Mouse (Mus musculus): ENCODE measurements around the gene Dpp3. TPM values are rescaled to one million over a fixed set of nuclear protein-coding genes. Genes with fewer than 3 reads are reported as not detected.
"Not testable (repeated sequence)": the region's sequence is repeated elsewhere in the genome, so short reads cannot be mapped to it uniquely, and the experiment has no call there.

Dpp3 gene
- 76.7 and 83.3 TPM in 2 replicates for polyA plus RNA-seq (2016; fragmentation: Nextera tagmentation; extraction: Ambion mirVana)

DNA sequence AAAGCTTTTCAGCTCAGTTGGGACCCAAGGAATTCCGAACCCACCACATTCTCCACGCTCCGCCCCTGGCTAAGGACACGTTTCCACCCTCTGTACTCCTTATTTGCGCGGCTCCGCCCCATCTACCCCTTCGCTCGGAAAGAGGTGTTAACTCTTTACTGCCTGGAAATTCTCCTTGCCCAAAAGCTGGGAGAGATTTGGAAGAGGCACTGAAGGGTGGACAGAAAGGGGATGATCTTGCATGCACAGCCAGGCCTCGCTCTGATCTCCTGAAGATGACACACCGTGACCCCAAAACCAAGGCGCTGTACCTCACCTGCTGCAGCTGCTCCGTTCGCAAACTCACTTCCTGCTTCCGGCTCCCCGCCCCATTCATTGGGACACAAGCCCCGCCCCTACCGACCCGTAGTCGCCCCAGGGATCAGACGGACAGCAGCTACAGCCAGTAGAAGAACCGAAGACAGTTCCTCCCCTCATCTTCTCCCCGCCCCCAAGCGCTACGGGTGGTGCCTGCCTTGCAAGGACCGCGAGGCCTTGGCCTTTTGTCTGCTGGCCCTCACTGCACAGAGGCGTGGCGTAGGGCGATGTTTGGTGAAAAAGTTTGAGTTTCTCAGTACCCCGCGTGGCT, at the start of gene Dpp3:
Gene Dpp3, minus strand, starts transcription at position 384 of the 628 bp plus-strand sequence.
- WGBS (ENCODE audit: insufficient replicate concordance), result under 1% methylated on average over 32 of the region's 32 CpGs
- Histone ChIP-seq H3K4me3 (peak within 1 kb of the TSS; percentile 67), H3K4me1 (peaks cover 27% of the 10 kb centered on the region), H3K27me3 (replicated peaks) (peaks cover 19% of the 10 kb centered on the region), H3K36me3 (peaks cover 35% of the 10 kb centered on the region), H3K27ac (peak within 1 kb of the TSS; percentile 46), H3K4me2 (peak within 1 kb of the TSS; percentile 66), H3K9ac (peak within 1 kb of the TSS; percentile 68), H3K9me3 (replicated peaks) (no peaks in the 10 kb centered on the region)
- peak; percentile 99 for ATAC-seq

DNA sequence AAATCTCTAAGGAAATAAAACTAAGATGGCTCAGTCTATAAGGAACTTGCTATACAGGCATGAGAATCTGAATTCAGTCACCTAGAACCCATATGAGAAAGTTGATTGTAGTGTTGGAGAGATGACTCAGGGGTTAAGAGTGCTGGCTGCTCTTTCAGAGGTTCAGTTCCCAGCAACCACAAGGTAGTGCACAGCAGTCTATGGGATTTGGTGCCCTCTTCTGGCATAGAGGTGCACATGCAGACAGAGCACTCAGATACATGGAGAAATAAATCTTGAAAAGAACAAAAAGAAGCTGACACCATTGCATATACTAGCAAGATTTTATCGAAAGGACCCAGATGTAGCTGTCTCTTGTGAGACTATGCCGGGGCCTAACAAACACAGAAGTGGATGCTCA, 40.1 kb upstream of the Dpp3 start:
- H3K4me3 ChIP-seq, result no peak overlapping the region
- no peak overlapping the region for H3K4me2 ChIP-seq
- H3K4me1 ChIP-seq, result peaks cover 5% of the 10 kb centered on the region
- no peak for ATAC-seq
- 75% methylated on average over 2 of the region's 2 CpGs for WGBS (ENCODE audit: insufficient replicate concordance)
- peaks cover 35% of the 10 kb centered on the region for H3K36me3 ChIP-seq
- H3K9me3 ChIP-seq (replicated peaks), result no peaks in the 10 kb centered on the region
- H3K27ac ChIP-seq, result no peak overlapping the region
- no peaks in the 10 kb centered on the region for H3K27me3 ChIP-seq (replicated peaks)
- no peak overlapping the region for H3K9ac ChIP-seq

- Histone ChIP-seq H3K4me2 (peak within 1 kb of the TSS; percentile 77), H3K27me3 (replicated peaks) (peaks cover 13% of the 10 kb centered on the region), H3K36me3 (peaks cover 30% of the 10 kb centered on the region), H3K4me1 (peaks cover 18% of the 10 kb centered on the region), H3K27ac (peak within 1 kb of the TSS; percentile 75), H3K9ac (peak within 1 kb of the TSS; percentile 79), H3K9me3 (replicated peaks) (no peaks in the 10 kb centered on the region), H3K4me3 (peak within 1 kb of the TSS; percentile 90)
- ATAC-seq, result peak; percentile 95
- WGBS (ENCODE audit: insufficient replicate concordance), result under 1% methylated on average over 34 of the region's 34 CpGs
Observed at GRCm38 (mm10) chr19:4961928-4962601, 34.0 kb upstream of the Dpp3 start, which contains the start of gene Mrpl11. Gene Mrpl11 (plus strand): TSS chr19:4962147.

DNA sequence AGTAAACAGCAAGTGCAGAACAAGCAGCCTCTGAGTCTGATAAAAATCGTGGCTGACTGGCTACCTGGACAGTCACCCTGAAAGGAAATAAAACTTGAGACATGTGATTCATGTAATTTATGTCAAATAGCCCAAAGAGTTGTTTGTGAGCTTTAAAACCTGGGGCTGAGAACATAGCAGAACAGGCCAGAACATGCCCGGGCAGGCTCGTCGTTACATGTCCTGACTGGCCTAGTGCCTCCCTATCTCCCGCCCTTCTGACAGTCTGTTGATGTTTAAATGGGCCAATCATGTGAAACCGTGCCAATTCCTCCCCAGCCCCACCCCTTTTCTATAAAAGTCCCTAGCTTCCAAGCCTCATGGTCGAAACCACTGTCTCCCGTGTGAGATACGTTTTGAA, 20.6 kb upstream of the Dpp3 start:
- H3K4me1 ChIP-seq; H3K4me2 ChIP-seq; H3K9me3 ChIP-seq (replicated peaks); H3K36me3 ChIP-seq; H3K27ac ChIP-seq; H3K9ac ChIP-seq; H3K4me3 ChIP-seq; ATAC-seq: not testable (repeated sequence)
- peaks cover 39% of the 10 kb centered on the region for H3K27me3 ChIP-seq (replicated peaks)
- WGBS (ENCODE audit: insufficient replicate concordance), result 76% methylated on average over 9 of the region's 9 CpGs

DNA sequence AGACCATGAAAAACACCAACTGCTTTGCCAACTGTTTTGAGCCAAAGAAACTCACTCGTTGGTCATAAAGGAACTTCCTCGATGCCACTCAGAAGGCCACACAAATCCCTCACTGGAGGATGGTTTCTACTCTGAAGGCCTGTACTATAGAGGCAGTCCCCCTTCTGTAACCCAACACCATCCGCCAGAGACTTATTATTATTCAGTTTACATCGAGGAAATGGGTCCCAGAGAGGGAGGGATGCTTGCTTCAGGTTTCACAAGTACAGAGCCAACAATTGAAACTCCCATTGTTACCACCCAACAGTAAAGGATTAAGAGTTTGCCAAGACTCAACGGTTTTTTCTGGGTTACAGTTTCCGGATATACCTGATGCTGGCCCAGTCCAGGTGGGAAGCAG, 17.5 kb upstream of the Dpp3 start:
- Histone ChIP-seq H3K4me2 (no peak overlapping the region), H3K36me3 (no peaks in the 10 kb centered on the region), H3K9me3 (replicated peaks) (no peaks in the 10 kb centered on the region), H3K27me3 (replicated peaks) (peaks cover 68% of the 10 kb centered on the region), H3K4me3 (no peak overlapping the region), H3K4me1 (peaks cover 16% of the 10 kb centered on the region), H3K9ac (no peak overlapping the region), H3K27ac (no peak overlapping the region)
- ATAC-seq, result no peak
- WGBS (ENCODE audit: insufficient replicate concordance), result 35% methylated on average over 6 of the region's 6 CpGs

DNA sequence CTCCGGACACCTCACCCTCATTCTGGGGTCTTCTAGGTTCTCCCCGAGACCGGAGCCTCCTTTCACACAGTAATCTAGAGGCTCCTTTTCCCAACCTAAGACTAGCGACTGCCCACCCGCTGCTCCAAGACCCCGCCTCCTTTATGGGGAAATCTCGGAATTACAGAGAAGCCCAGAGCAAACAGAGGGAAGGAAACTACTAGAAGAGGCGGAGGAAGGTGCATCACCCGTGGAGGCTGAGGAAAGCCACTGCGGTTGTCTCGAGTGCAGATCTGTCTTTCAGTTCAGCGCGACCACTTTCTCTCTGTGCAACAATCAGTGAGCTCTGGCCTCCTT, 15.1 kb upstream of the Dpp3 start:
- no peaks in the 10 kb centered on the region for H3K36me3 ChIP-seq
- WGBS (ENCODE audit: insufficient replicate concordance), result 9% methylated on average over 13 of the region's 13 CpGs
- H3K4me1 ChIP-seq, result peaks cover 16% of the 10 kb centered on the region
- H3K4me3 ChIP-seq, result peak overlapping the region; percentile 61
- H3K27ac ChIP-seq, result no peak overlapping the region
- ATAC-seq, result no peak
- peaks cover 87% of the 10 kb centered on the region for H3K27me3 ChIP-seq (replicated peaks)
- peak overlapping the region; percentile 12; the same call in 1 of the 2 replicates for H3K9ac ChIP-seq
- H3K4me2 ChIP-seq, result peak overlapping the region; percentile 95
- no peaks in the 10 kb centered on the region for H3K9me3 ChIP-seq (replicated peaks)

GRCm38 (mm10) chr19:4942551-4943252, 14.6 kb upstream of the Dpp3 start, which contains the start of gene Peli3:
Gene Peli3 (minus strand): TSS chr19:4943127.
- Histone ChIP-seq H3K4me2 (peak within 1 kb of the TSS; percentile 95), H3K27me3 (replicated peaks) (peaks cover 91% of the 10 kb centered on the region), H3K27ac (no peak within 1 kb of the TSS), H3K9me3 (replicated peaks) (no peaks in the 10 kb centered on the region), H3K36me3 (no peaks in the 10 kb centered on the region), H3K4me1 (peaks cover 16% of the 10 kb centered on the region), H3K9ac (peak within 1 kb of the TSS; percentile 57), H3K4me3 (peak within 1 kb of the TSS; percentile 61)
- WGBS (ENCODE audit: insufficient replicate concordance), result 2% methylated on average over 55 of the region's 55 CpGs
- peak; percentile 90 for ATAC-seq

GRCm38 (mm10) chr19:4937444-4938310, 9.6 kb upstream of the Dpp3 start:
- Histone ChIP-seq H3K4me3 (no peak overlapping the region), H3K9ac (no peak overlapping the region), H3K4me1 (peaks cover 6% of the 10 kb centered on the region), H3K36me3 (no peaks in the 10 kb centered on the region), H3K27ac (no peak overlapping the region), H3K27me3 (replicated peaks) (peaks cover 59% of the 10 kb centered on the region), H3K9me3 (replicated peaks) (no peaks in the 10 kb centered on the region), H3K4me2 (no peak overlapping the region)
- 72% methylated on average over 17 of the region's 17 CpGs for WGBS (ENCODE audit: insufficient replicate concordance)
- no peak for ATAC-seq

- H3K9ac ChIP-seq, result no peak overlapping the region
Observed at GRCm38 (mm10) chr19:4936896-4937295, 8.8 kb upstream of the Dpp3 start.

DNA sequence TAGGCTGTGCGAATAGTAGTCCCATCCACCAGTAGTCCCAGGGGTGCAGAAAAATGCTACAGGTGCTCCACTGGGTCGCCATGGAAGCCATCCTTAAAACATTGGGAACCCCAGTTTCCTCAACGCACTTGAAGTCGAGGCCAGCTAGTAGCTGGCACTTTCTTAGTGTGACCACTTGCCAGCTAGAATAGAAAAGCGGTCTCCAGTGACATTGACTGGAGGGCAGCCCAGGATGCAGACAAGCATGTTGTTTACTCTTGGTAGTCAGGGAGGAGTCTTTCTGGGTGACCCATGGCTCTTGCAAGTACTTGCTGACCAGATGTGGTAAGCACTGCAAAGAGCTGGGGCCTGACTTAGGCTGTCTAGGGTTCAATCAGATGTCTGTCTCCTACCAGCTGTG, 694 bp upstream of the Dpp3 start:
- H3K36me3 ChIP-seq, result peaks cover 27% of the 10 kb centered on the region
- H3K9me3 ChIP-seq (replicated peaks), result no peaks in the 10 kb centered on the region
- H3K27me3 ChIP-seq (replicated peaks), result peaks cover 20% of the 10 kb centered on the region
- peak overlapping the region; percentile 68 for H3K9ac ChIP-seq
- H3K27ac ChIP-seq, result 0 out of 2 replicates have a peak overlapping the region, but pooled peaks have one; percentile 43
- ATAC-seq, result no peak
- H3K4me3 ChIP-seq, result peak overlapping the region; percentile 67
- H3K4me1 ChIP-seq, result peaks cover 27% of the 10 kb centered on the region
- WGBS (ENCODE audit: insufficient replicate concordance), result 63% methylated on average over 5 of the region's 5 CpGs
- H3K4me2 ChIP-seq, result peak overlapping the region; percentile 66

More at GRCm38 (mm10) chr19:4936896-4937295, 8.8 kb upstream of the Dpp3 start:
- ATAC-seq, result no peak
- Histone ChIP-seq H3K27ac (no peak overlapping the region), H3K4me1 (no peaks in the 10 kb centered on the region), H3K36me3 (no peaks in the 10 kb centered on the region), H3K9me3 (replicated peaks) (no peaks in the 10 kb centered on the region), H3K27me3 (replicated peaks) (peaks cover 59% of the 10 kb centered on the region), H3K4me3 (no peak overlapping the region), H3K4me2 (no peak overlapping the region)
- WGBS (ENCODE audit: insufficient replicate concordance), result 65% methylated on average over 2 of the region's 2 CpGs

DNA sequence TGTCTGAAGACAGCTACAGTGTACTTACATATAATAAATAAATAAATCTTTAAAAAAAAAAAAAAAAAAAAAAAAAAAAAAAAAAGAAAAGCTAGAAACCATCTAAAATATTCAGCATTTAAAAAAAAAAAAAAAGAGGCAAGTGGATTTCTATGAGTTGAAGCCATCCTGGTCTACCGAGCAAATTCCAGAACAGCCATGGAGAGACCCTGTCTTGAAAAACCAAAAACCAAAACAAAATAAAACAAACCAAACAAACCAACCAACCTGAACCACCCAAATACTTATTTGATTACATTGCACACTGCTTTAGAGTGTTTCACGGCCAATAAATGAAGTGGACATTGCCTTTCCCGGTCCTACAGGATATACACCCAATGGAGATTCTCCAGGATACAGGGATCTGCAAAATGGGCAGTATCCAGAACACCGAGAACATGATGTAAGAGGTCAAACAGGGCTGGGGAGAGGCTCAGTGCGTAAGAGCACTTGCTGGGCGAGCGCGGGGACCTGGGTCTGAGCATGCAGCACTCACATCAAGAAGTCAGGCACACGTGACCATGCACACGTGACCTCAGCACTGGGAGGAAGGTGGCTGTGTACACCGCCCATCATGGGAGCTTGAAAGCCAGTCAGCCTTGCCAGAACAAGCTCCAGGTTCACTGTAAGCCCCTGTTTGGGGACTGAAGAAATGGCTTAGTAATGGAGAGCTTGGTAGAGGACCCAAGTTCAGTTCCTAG, 2.8 kb downstream of the Dpp3 start:
- Histone ChIP-seq H3K4me2 (no peak overlapping the region), H3K9ac (no peak overlapping the region), H3K4me3 (no peak overlapping the region), H3K4me1 (peaks cover 27% of the 10 kb centered on the region), H3K36me3 (peaks cover 62% of the 10 kb centered on the region), H3K27me3 (replicated peaks) (no peaks in the 10 kb centered on the region), H3K27ac (no peak overlapping the region), H3K9me3 (replicated peaks) (no peaks in the 10 kb centered on the region)
- ATAC-seq, result no peak
- WGBS (ENCODE audit: insufficient replicate concordance), result 91% methylated on average over 11 of the region's 11 CpGs
